Mouse (Mus musculus) neural tube, embryonic 12.5 days (tissue): ENCODE data around the gene Snx32. TPM values are rescaled to one million over a fixed set of nuclear protein-coding genes. Genes with fewer than 3 reads are reported as not detected.

Source experiments
- ATAC-seq: fragments of 200-750 bp; cut with Nextera tagmentation; 2 replicates; pipeline ENCODE4 v1.8.0; 2017; ENCODE audit warnings: low read depth, mild to moderate bottlenecking, moderate TSS enrichment, moderate library complexity; ENCODE audit not compliant: low FRiP score
- H3K27ac ChIP-seq: fragments of 300-500 bp; sonication (generic); 2 replicates; pipeline ENCODE4 v1.5.1; 2016
- H3K27me3 ChIP-seq: fragments of 300-500 bp; sonication (generic); replicated peaks from 2 replicates; pipeline ENCODE4 v1.6.1; 2016; ENCODE audit warnings: mild to moderate bottlenecking
- H3K36me3 ChIP-seq: fragments of 300-500 bp; sonication (generic); 2 replicates; pipeline ENCODE4 v1.6.1; 2016; ENCODE audit warnings: mild to moderate bottlenecking
- H3K4me1 ChIP-seq: fragments of 300-500 bp; sonication (generic); 2 replicates; pipeline ENCODE4 v1.6.1; 2016
- H3K4me2 ChIP-seq: fragments of 300-500 bp; sonication (generic); replicated peaks from 2 replicates; pipeline ENCODE4 v1.6.1; 2016; ENCODE audit warnings: mild to moderate bottlenecking
- H3K4me3 ChIP-seq: fragments of 300-500 bp; sonication (generic); 2 replicates; pipeline ENCODE4 v1.5.1; 2016
- H3K9ac ChIP-seq: fragments of 300-500 bp; sonication (generic); 2 replicates; pipeline ENCODE4 v1.6.1; 2016; ENCODE audit warnings: mild to moderate bottlenecking
- H3K9me3 ChIP-seq: fragments of 300-500 bp; sonication (generic); 2 replicates; pipeline ENCODE4 v1.6.1; 2016; ENCODE audit warnings: mild to moderate bottlenecking
- WGBS: fragments of 180-500 bp; shearing (Covaris S2); methylation state at CpG from one replicate; pipeline ENCODE4 v1.1.7; 2016; 5-methylcytosine and 5-hydroxymethylcytosine counted together
- polyA plus RNA-seq: library from polyadenylated mRNA; unstranded; fragments of >200 nt; fragmentation: Nextera tagmentation; extraction: Ambion mirVana; gene quantifications from 2 replicates; pipeline ENCODE4 v1.2.1, GENCODE M21; 2016

The Snx32 gene
- polyA plus RNA-seq, 1 experiment from 2014 or later, result 47.1 TPM

DNA sequence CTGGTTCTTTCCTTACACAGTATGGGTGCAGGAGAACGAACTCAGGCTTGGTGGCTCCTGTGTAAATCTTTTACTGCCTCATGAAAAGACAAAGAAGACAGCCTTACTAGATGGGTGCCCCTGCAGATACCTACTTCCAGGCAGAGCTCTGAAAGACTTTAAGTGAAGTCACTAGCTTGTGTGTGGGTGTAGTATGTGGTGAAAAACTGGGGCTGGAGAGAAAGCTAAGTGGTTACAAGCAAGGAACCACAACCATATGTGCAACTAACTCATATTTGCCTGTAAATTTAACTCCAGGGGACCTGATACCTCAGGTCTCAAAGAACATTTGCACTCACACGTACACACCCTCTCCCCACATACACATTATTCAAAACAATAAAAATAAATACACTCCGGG is 50.4 kb downstream of the Snx32 start:
- Histone ChIP-seq H3K27ac (no peak overlapping the region), H3K4me2 (peak overlapping the region; percentile 94), H3K4me1 (peaks cover 43% of the 10 kb centered on the region), H3K9me3 (no peaks in the 10 kb centered on the region), H3K36me3 (peaks cover 13% of the 10 kb centered on the region), H3K9ac (peak overlapping the region; percentile 78), H3K27me3 (no peaks in the 10 kb centered on the region; the same call in 1 of the 2 replicates), H3K4me3 (peak overlapping the region; percentile 73)
- WGBS, result 22% methylated on average over 3 of the region's 3 CpGs
- ATAC-seq, result no peak

DNA sequence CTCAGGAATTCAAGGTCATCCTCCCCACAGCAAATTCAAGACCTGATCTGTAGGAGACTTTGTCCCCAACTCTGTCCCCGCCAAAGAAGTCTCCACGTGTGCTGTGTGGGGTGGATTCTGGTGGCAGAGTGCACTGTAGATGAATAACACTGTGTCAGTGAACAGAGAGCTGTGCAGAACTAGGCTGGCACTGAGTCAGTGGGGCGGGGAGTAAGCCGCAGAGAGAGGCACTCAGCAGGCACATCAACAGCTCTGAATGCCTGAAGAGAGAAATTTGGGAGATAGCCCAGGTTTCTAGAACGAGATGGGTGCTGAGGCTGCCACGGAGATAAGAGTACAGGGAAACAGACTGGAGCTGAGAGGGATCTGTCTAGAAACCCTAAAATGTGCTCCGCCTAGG is 51.3 kb downstream of the Snx32 start:
- Histone ChIP-seq H3K4me1 (peaks cover 42% of the 10 kb centered on the region), H3K27me3 (no peaks in the 10 kb centered on the region; the same call in 1 of the 2 replicates), H3K36me3 (peaks cover 19% of the 10 kb centered on the region), H3K27ac (no peak overlapping the region), H3K9ac (no peak overlapping the region), H3K4me3 (no peak overlapping the region), H3K9me3 (no peaks in the 10 kb centered on the region), H3K4me2 (no peak overlapping the region)
- 71% methylated on average over 7 of the region's 7 CpGs for WGBS
- no peak for ATAC-seq

DNA sequence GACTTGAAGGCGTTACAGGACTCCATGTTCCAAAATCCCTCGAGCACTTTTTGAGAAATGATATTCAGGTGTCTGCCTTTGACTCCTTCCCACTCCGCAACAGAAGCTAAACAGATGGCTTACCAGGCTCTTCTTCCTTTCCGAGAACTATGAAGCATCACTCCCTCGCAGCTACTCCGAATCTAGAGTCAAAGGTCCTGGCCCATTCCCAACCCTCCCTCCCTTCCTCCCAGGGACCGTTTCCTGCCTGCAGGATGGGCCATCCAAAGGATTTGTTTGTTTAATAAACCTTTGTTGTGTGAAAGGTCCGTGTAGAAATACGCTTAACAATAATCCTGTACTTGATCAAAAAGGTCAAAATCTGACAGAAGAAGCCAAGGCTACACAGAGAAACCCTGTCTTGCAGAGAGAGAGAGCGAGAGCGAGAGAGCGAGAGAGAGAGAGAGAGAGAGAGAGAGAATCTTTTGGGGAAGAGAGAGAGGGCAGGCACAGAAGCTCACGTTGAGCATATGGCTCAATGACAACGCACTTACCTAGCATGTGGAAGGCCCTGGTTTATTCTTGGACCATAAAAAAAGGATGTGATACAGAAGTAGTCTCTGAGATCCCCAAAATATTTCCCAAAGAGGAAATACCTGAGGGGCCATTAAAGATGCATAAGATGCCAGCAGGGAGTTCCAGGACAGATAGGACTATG is 52.4 kb downstream of the Snx32 start, which contains the start of gene Ccdc85b:
Gene Ccdc85b, minus strand, starts transcription at position 149 of the 697 bp plus-strand sequence.
- no peak for ATAC-seq
- 17% methylated on average over 14 of the region's 14 CpGs for WGBS

DNA sequence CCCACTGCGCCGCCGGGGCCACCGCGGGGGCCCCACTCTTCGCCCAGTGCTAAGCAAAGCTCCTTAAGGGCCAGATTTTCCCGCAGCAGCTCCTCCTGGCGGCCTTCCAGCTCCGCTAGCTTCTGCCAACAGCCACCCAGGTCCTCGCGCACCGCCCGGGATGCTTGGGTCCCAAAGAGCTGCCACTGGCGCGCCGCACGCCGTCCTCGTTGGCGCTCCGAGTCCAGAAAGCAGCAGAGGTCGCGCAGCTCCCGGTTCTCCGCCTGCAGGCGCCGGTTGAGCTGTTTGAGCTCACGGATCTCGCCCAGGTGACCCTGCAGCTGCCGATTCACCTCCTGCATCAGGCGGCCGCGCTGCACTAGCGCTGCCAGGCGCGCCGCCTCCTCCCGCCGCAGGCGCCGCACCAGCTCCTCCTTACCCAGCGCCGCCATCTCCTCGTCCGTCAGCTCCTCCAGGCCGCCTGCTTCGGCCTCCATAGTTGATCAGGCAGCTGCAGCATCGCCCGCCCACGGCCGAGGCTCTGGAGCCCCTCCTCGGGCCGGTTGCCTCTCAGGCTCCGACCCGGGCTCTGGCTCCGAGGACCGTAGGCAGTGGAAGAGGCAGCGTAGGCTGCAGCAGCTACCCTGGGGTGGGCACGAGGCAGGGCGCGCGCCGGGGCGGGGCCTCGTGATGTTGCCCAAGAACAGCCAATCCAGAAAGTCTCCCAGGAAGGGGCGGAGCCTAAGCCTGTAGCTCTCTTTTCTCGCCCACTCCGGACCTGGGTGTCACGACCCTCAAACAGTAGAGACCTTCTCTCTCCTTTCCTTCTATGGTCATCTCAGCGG is 53.2 kb downstream of the Snx32 start:
- Histone ChIP-seq H3K27ac (peak overlapping the region; percentile 93), H3K4me2 (peak overlapping the region; percentile 99), H3K4me3 (peak overlapping the region; percentile 77), H3K4me1 (peaks cover 37% of the 10 kb centered on the region), H3K9ac (peak overlapping the region; percentile 88), H3K36me3 (peaks cover 10% of the 10 kb centered on the region; the same call in 1 of the 2 replicates), H3K27me3 (no peaks in the 10 kb centered on the region; the same call in 1 of the 2 replicates), H3K9me3 (no peaks in the 10 kb centered on the region)
- under 1% methylated on average over 70 of the region's 70 CpGs for WGBS
- ATAC-seq, result peak; percentile 85

More for the DNA sequence above, 52.4 kb downstream of the Snx32 start, which contains the start of gene Ccdc85b:
- peak within 1 kb of the TSS; percentile 93 for H3K27ac ChIP-seq
- no peaks in the 10 kb centered on the region; the same call in 1 of the 2 replicates for H3K27me3 ChIP-seq
- H3K9me3 ChIP-seq, result no peaks in the 10 kb centered on the region
- H3K4me2 ChIP-seq, result peak within 1 kb of the TSS; percentile 99
- peak within 1 kb of the TSS; percentile 88 for H3K9ac ChIP-seq
- H3K4me1 ChIP-seq, result peaks cover 37% of the 10 kb centered on the region
- peak within 1 kb of the TSS; percentile 77 for H3K4me3 ChIP-seq
- H3K36me3 ChIP-seq, result peaks cover 16% of the 10 kb centered on the region; the same call in 1 of the 2 replicates

DNA sequence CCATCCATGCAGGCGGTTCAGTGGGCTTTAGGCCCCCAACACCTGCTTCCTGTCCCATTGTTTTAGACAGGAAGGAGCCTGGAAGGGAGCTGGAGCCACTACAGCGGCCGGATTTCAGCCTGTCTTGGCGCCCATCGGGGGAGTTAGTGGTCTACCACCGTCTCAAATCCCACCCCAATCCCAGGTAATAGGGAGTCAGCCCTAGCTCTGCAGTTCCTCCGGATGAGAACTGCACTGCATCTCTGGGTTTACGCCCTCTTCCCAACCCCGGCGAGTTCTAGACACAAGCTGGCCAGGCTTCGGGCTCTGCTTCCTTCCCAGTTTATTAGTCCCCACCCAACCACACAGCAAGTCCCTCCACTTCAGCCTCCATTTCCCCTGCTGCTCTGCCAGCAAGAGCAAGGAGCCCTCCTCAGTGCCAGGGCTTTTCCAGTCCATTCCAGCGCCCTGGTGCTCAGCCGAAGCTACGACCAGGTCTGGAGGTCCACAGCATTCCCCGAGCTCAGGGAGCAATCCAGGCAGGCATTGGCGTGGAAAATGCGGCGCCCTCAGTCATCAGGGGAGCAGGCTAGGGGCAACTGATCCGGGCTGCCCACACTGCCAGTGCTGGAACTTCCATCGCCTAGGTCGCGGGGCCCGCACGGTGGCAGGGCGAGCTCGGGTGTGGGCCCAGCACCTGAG is 54.0 kb downstream of the Snx32 start:
- peaks cover 35% of the 10 kb centered on the region for H3K4me1 ChIP-seq
- ATAC-seq, result no peak
- H3K9me3 ChIP-seq, result no peaks in the 10 kb centered on the region
- H3K4me3 ChIP-seq, result peak overlapping the region; percentile 77
- H3K27ac ChIP-seq, result peak overlapping the region; percentile 93
- H3K4me2 ChIP-seq, result peak overlapping the region; percentile 99
- H3K9ac ChIP-seq, result peak overlapping the region; percentile 88
- H3K27me3 ChIP-seq, result no peaks in the 10 kb centered on the region; the same call in 1 of the 2 replicates
- WGBS, result 4% methylated on average over 26 of the region's 26 CpGs
- H3K36me3 ChIP-seq, result peaks cover 10% of the 10 kb centered on the region; the same call in 1 of the 2 replicates

DNA sequence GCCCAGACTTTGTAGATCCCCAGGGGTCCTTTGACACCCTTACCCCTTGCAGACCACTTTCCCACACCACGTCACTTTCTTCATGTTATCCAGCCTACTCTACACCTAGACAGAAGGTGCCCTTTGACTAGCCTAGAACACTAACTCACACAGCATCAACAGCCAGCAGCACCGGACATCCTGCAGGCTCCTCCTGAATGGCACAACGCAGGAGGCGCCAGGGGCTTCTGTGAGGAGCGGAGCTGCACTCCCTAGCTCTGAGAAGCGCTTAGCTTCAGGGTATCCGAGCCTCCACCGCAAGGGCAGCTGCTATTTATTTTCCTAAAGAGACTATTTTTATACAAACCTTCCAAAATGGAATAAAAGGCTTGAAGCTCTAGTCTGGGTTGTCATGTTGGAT is 54.8 kb downstream of the Snx32 start:
- H3K4me3 ChIP-seq, result peak overlapping the region; percentile 77
- no peak overlapping the region for H3K27ac ChIP-seq
- H3K27me3 ChIP-seq, result peaks cover 3% of the 10 kb centered on the region
- no peaks in the 10 kb centered on the region for H3K9me3 ChIP-seq
- H3K36me3 ChIP-seq, result peaks cover 10% of the 10 kb centered on the region; the same call in 1 of the 2 replicates
- peaks cover 29% of the 10 kb centered on the region for H3K4me1 ChIP-seq
- peak overlapping the region; percentile 99 for H3K4me2 ChIP-seq
- WGBS, result 73% methylated on average over 8 of the region's 8 CpGs
- H3K9ac ChIP-seq, result peak overlapping the region; percentile 88
- no peak for ATAC-seq

DNA sequence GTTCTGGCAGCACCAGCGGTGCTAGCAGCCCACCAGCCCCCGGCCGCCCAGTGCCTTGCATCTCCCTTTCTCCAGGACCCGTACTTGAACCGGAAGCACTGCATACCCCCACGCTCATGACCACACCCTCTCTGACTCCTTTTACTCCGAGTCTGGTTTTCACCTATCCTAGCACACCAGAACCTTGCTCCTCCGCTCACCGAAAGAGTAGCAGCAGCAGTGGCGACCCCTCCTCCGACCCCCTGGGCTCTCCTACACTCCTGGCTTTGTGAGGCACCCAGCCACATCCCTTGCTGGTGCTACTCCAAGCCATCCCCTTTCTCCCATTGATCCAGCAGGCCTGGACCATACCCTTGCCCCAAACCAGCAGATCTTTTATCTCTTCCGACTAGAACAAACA is 55.3 kb downstream of the Snx32 start:
- H3K27me3 ChIP-seq, result peaks cover 8% of the 10 kb centered on the region
- H3K9me3 ChIP-seq, result no peaks in the 10 kb centered on the region
- ATAC-seq, result no peak
- H3K4me2 ChIP-seq, result peak overlapping the region; percentile 99
- peaks cover 27% of the 10 kb centered on the region for H3K4me1 ChIP-seq
- no peak overlapping the region for H3K27ac ChIP-seq
- peak overlapping the region; percentile 88; the same call in 1 of the 2 replicates for H3K9ac ChIP-seq
- H3K4me3 ChIP-seq, result no peak overlapping the region
- peaks cover 10% of the 10 kb centered on the region; the same call in 1 of the 2 replicates for H3K36me3 ChIP-seq
- WGBS, result 86% methylated on average over 12 of the region's 12 CpGs

DNA sequence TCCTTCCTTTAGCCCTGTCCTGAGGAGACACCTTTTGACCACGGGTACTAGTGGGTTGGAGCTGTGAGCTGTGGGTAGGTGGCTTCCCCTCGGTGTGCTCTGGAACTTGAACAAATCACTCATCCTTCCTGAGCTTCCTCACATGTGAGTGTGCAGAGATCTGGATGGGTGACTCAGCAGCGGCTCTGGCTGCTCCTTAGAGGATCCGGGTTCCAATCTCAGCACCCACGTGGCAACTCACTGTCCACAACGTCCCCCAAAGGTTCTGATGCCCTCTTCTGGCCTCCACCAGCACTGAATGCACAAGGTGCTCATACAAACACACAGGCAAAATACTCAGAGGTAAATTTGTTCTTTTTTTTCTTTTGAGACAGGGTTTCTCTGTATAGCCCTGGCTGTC is 58.6 kb downstream of the Snx32 start:
- H3K27me3 ChIP-seq, result peaks cover 41% of the 10 kb centered on the region
- H3K4me3 ChIP-seq, result no peak overlapping the region
- H3K4me1 ChIP-seq, result peaks cover 39% of the 10 kb centered on the region
- H3K27ac ChIP-seq, result no peak overlapping the region
- no peaks in the 10 kb centered on the region for H3K9me3 ChIP-seq
- peaks cover 10% of the 10 kb centered on the region; the same call in 1 of the 2 replicates for H3K36me3 ChIP-seq
- WGBS, result 87% methylated on average over 6 of the region's 6 CpGs
- ATAC-seq, result no peak
- H3K4me2 ChIP-seq, result no peak overlapping the region
- no peak overlapping the region for H3K9ac ChIP-seq

DNA sequence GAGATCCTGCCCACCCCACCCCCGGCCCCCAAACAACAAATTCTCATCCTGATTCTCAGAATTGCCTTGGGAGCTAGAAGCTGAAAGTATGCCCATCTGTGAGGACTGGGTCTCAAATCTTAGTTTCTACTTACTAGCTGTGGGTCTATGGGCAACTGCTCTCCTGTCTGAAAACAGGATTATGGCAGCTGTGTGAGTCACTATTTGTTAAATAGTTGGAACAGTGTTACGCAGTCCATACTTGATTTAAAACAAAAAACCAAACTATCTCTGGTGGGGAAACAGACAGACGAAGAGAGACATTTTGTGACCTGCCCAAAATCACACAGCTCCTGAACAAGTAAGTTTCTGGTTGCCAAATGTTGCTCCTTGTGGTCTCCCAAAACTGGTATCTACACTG is 60.7 kb downstream of the Snx32 start:
- WGBS, result 90% methylated on average over 3 of the region's 3 CpGs
- H3K4me2 ChIP-seq, result no peak overlapping the region
- H3K36me3 ChIP-seq, result peaks cover 9% of the 10 kb centered on the region; the same call in 1 of the 2 replicates
- no peaks in the 10 kb centered on the region for H3K9me3 ChIP-seq
- H3K9ac ChIP-seq, result no peak overlapping the region
- H3K4me1 ChIP-seq, result peaks cover 18% of the 10 kb centered on the region
- H3K4me3 ChIP-seq, result no peak overlapping the region
- ATAC-seq, result no peak
- no peak overlapping the region for H3K27ac ChIP-seq
- peaks cover 60% of the 10 kb centered on the region for H3K27me3 ChIP-seq

DNA sequence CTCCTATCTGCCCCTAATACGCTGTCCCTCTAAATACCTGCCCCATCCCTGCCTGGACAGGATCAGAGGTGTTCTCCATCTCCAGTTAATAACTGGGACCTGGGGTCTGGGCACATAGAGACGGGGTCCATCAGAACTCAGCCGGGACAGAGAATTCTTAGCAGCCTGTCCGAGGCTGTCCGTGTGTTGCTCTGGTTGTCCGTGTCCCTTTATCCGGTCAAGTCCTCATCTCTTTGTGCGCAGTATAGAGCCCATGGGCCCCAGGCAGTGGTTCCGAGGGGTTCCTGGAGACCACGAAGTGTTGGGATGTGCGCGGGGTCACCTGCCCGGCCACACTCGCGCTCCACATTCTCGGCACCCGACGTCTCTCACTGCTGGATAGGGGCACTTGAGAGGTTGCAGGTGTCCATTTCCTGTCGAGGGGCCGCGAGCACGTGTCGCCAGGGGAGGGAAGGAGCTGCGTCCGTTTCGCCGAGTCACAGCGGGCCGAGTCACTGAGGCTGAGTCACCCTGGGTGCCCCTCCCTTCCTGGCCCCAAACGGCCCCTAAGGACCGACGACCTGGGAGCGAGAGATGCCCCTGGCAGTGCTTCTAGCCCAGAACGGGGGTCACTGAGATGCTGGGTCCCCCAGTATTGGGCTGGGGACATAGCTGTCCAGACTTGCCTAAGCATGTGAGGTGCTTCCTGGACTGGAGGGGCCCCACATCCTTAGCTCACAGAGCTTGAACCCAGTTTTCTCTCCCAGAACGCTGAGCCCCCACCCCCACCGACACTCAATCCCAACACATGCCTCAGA is 61.8 kb downstream of the Snx32 start:
- 7% methylated on average over 36 of the region's 36 CpGs for WGBS
- H3K36me3 ChIP-seq, result no peaks in the 10 kb centered on the region
- H3K27ac ChIP-seq, result no peak overlapping the region
- peak overlapping the region; percentile 95 for H3K4me2 ChIP-seq
- peaks cover 16% of the 10 kb centered on the region for H3K4me1 ChIP-seq
- no peaks in the 10 kb centered on the region for H3K9me3 ChIP-seq
- H3K27me3 ChIP-seq, result peaks cover 60% of the 10 kb centered on the region
- H3K9ac ChIP-seq, result peak overlapping the region; percentile 54; the same call in 1 of the 2 replicates
- ATAC-seq, result no peak
- peak overlapping the region; percentile 34 for H3K4me3 ChIP-seq
